Mouse (Mus musculus): Measurements from ENCODE around the gene Mlkl. TPM values are rescaled to one million over a fixed set of nuclear protein-coding genes. Genes with fewer than 3 reads are reported as not detected.

Mlkl gene
- total and polyA plus RNA-seq, 3 experiments = 0.72 to 7.9 (median 1.5) TPM

DNA sequence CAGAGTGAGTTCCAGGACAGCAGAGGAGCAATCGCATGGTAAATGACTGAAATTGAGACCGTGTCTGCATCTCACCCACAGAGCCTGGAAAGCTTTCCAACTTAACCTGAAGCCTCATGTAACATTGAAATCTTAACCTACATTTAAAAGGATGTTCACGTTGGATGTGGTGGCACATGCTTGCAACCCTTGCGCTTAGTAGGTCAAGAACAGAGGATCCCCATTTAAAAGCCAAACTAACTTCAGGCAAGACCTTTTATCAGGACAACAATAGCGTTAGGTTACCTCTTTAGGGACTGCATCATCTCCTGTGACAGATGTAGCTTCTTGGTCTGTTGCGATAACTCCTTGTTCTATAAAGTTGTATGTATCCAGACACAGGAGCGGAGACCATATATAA is 47.4 kb downstream of the Mlkl start:
- Histone ChIP-seq H3K4me2 (ENCODE audit: insufficient read depth, low read depth, poor library complexity, severe bottlenecking) (no peak overlapping the region), H3K36me3 (replicated peaks in 1 of 2; ENCODE audit: control insufficient read depth in 1 of 2, insufficient read depth in 1 of 2, low read length in 1 of 2) (peaks cover 69 to 90% of the 10 kb centered on the region in 2 experiments), H3K9me3 (replicated peaks; ENCODE audit: low read length) (no peaks in the 10 kb centered on the region), H3K27ac (ENCODE audit: insufficient read depth, low read depth) (no peak overlapping the region), H3K4me1 (ENCODE audit: control insufficient read depth in 1 of 2, insufficient read depth in 2 of 2) (peaks cover 0 to 9% of the 10 kb centered on the region in 2 experiments; a peak in 1 of 4 replicates), H3K79me2 (replicated peaks; ENCODE audit: control insufficient read depth, extremely low read depth, insufficient read depth, poor library complexity, severe bottlenecking) (peaks cover 40% of the 10 kb centered on the region), H3K9ac (ENCODE audit: insufficient read depth, low read depth) (no peak overlapping the region), H3K27me3 (replicated peaks) (no peaks in the 10 kb centered on the region), H3K4me3 (replicated peaks in 1 of 3; ENCODE audit: low read depth in 2 of 3, low read length in 2 of 3, poor library complexity in 1 of 3) (no peak overlapping the region)
- in situ Hi-C loops (cut with MboI; ENCODE audit: low pct_ligation_motif_present, low pct_unique_long_range_greater_than_20kb, low sequenced_read_pairs) = loop anchor here (25.0 kb wide), 1 partner anchor 453 kb away; the partner anchor contains the start of genes Cog4 and Sf3b3
- dilution Hi-C loops (cut with MboI; ENCODE audit: extremely low pct_ligation_motif_present, extremely low pct_unique_long_range_greater_than_20kb, low sequenced_read_pairs) = no loop called here
- TF ChIP-seq ZKSCAN1 (IDR thresholded peaks at IDR 0.05; ENCODE audit: borderline replicate concordance, low read depth, low read length) = peak; percentile 78
- no peak for TF ChIP-seq TCF12 (IDR thresholded peaks at IDR 0.05; ENCODE audit: low read depth, low read length)
- no peak for DNase-seq (ENCODE audit: extremely low read depth)

DNA sequence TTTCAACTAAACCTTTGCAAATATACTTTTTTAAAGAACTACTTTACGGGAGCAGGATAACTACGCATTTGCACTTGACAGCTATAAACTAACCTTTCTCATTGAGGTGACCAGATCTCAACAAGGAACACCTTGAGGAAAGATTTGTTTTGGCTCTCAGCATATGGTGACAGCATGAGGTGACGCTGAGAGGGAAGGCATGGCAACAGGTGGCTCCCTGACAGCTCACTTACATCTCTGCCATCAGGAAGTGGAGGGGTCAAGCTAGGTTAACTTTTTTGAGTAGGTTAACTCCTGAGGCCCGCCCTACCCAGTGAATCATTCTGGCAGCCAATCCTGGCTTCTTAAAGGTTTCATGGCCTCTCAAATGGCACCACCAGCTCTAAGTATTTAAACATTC is 52.4 kb downstream of the Mlkl start:
- Histone ChIP-seq H3K79me2 (replicated peaks; ENCODE audit: control insufficient read depth, extremely low read depth, insufficient read depth, poor library complexity, severe bottlenecking) (peaks cover 3% of the 10 kb centered on the region), H3K36me3 (replicated peaks in 1 of 2; ENCODE audit: control insufficient read depth in 1 of 2, insufficient read depth in 1 of 2, low read length in 1 of 2) (peaks cover 63 to 82% of the 10 kb centered on the region in 2 experiments), H3K27me3 (replicated peaks) (no peaks in the 10 kb centered on the region), H3K9ac (ENCODE audit: insufficient read depth, low read depth) (no peak overlapping the region), H3K4me1 (ENCODE audit: control insufficient read depth in 1 of 2, insufficient read depth in 2 of 2) (peaks cover 0 to 25% of the 10 kb centered on the region in 2 experiments; a peak in 2 of 4 replicates), H3K4me2 (ENCODE audit: insufficient read depth, low read depth, poor library complexity, severe bottlenecking) (no peak overlapping the region), H3K9me3 (replicated peaks; ENCODE audit: low read length) (no peaks in the 10 kb centered on the region), H3K4me3 (replicated peaks in 1 of 3; ENCODE audit: low read depth in 2 of 3, low read length in 2 of 3, poor library complexity in 1 of 3) (no peak overlapping the region), H3K27ac (ENCODE audit: insufficient read depth, low read depth) (no peak overlapping the region)
- in situ Hi-C loops (cut with MboI; ENCODE audit: low pct_ligation_motif_present, low pct_unique_long_range_greater_than_20kb, low sequenced_read_pairs) (loop anchor here (25.0 kb wide), 1 partner anchor 448 kb away; the partner anchor contains the start of genes Cog4 and Sf3b3), dilution Hi-C loops (cut with MboI; ENCODE audit: extremely low pct_ligation_motif_present, extremely low pct_unique_long_range_greater_than_20kb, low sequenced_read_pairs) (no loop called here)
- TF ChIP-seq NELFE (IDR thresholded peaks at IDR 0.05; ENCODE audit: low read depth, low read length) (no peak), JUND (conservative IDR thresholded peaks at IDR 0.05; ENCODE audit: low read depth, low read length) (no peak), ELF1 (IDR thresholded peaks at IDR 0.05; ENCODE audit: low read depth, low read length) (no peak), ZKSCAN1 (IDR thresholded peaks at IDR 0.05; ENCODE audit: borderline replicate concordance, low read depth, low read length) (no peak), MAFK (IDR thresholded peaks at IDR 0.05; ENCODE audit: insufficient replicate concordance, low read length) (no peak), CHD2 (IDR thresholded peaks at IDR 0.05; ENCODE audit: low read length) (no peak), CTCF (conservative IDR thresholded peaks at IDR 0.05 in 1 of 2, IDR thresholded peaks at IDR 0.05 in 1 of 2; ENCODE audit: low read depth in 2 of 2, low read length in 2 of 2) (no peak), TCF12 (IDR thresholded peaks at IDR 0.05; ENCODE audit: low read depth, low read length) (no peak), NRF1 (IDR thresholded peaks at IDR 0.05; ENCODE audit: low read depth, low read length) (no peak), POLR2A (IDR thresholded peaks at IDR 0.05; ENCODE audit: low read depth, low read length) (no peak), GABPA (IDR thresholded peaks at IDR 0.05; ENCODE audit: insufficient replicate concordance, low read depth, low read length) (no peak), KAT2A (IDR thresholded peaks at IDR 0.05; ENCODE audit: insufficient replicate concordance, low read length) (no peak), PAX5 (IDR thresholded peaks at IDR 0.05; ENCODE audit: low read length) (no peak)
- DNase-seq (ENCODE audit: extremely low read depth) = no peak

DNA sequence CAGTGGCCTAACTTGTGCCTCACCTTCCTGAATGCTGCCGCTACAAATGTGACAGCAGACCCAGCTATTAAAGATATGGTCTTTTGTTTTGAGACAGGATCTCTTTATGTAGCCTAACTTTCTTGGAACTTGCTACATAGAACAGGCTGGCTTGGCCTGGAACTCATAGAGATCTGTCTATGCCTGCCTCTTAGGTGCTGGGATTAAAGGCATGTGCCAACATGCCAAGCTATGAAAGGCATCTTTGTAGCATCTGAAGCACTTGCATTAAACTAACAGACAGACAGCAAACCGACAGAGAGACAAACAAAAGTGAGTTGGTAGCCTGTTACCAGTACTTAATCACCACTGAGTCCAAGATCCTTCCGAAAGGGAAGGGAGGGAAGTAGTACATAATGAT is 55.9 kb downstream of the Mlkl start:
- no peak for DNase-seq (ENCODE audit: extremely low read depth)
- Histone ChIP-seq H3K27ac (ENCODE audit: insufficient read depth, low read depth) (no peak overlapping the region), H3K4me2 (ENCODE audit: insufficient read depth, low read depth, poor library complexity, severe bottlenecking) (no peak overlapping the region), H3K9me3 (replicated peaks; ENCODE audit: low read length) (no peaks in the 10 kb centered on the region), H3K9ac (ENCODE audit: insufficient read depth, low read depth) (no peak overlapping the region), H3K4me3 (replicated peaks in 1 of 3; ENCODE audit: low read depth in 2 of 3, low read length in 2 of 3, poor library complexity in 1 of 3) (no peak overlapping the region), H3K36me3 (replicated peaks in 1 of 2; ENCODE audit: control insufficient read depth in 1 of 2, insufficient read depth in 1 of 2, low read length in 1 of 2) (peaks cover 63 to 84% of the 10 kb centered on the region in 2 experiments), H3K27me3 (replicated peaks) (no peaks in the 10 kb centered on the region), H3K4me1 (ENCODE audit: control insufficient read depth in 1 of 2, insufficient read depth in 2 of 2) (peaks cover 0 to 25% of the 10 kb centered on the region in 2 experiments; a peak in 2 of 4 replicates), H3K79me2 (replicated peaks; ENCODE audit: control insufficient read depth, extremely low read depth, insufficient read depth, poor library complexity, severe bottlenecking) (no peaks in the 10 kb centered on the region; the same call in 1 of the 2 replicates)
- dilution Hi-C loops (cut with MboI; ENCODE audit: extremely low pct_ligation_motif_present, extremely low pct_unique_long_range_greater_than_20kb, low sequenced_read_pairs) = no loop called here
- TF ChIP-seq MYC (IDR thresholded peaks at IDR 0.05; ENCODE audit: low read depth, low read length) = no peak
- no peak for TF ChIP-seq TCF12 (IDR thresholded peaks at IDR 0.05; ENCODE audit: low read depth, low read length)
- no peak for TF ChIP-seq USF2 (conservative IDR thresholded peaks at IDR 0.05; ENCODE audit: low read depth, low read length)
- no peak for TF ChIP-seq POLR2A (IDR thresholded peaks at IDR 0.05; ENCODE audit: low read depth, low read length)
- no peak for TF ChIP-seq ZKSCAN1 (IDR thresholded peaks at IDR 0.05; ENCODE audit: borderline replicate concordance, low read depth, low read length)
- no peak for TF ChIP-seq E2F4 (IDR thresholded peaks at IDR 0.05; ENCODE audit: insufficient replicate concordance, low read depth, low read length)
- no peak for TF ChIP-seq NELFE (IDR thresholded peaks at IDR 0.05; ENCODE audit: low read depth, low read length)
- TF ChIP-seq RCOR1 (conservative IDR thresholded peaks at IDR 0.05; ENCODE audit: low read depth, low read length) = no peak
- no peak for TF ChIP-seq ZMIZ1 (IDR thresholded peaks at IDR 0.05; ENCODE audit: low read depth, low read length)
- in situ Hi-C loops (cut with MboI; ENCODE audit: low pct_ligation_motif_present, low pct_unique_long_range_greater_than_20kb, low sequenced_read_pairs) = loop anchor here (25.0 kb wide), 1 partner anchor 445 kb away; the partner anchor contains the start of genes Cog4 and Sf3b3

Data from CH12.LX (cell line).